Comparison of ENCODE assay signal across 12 mouse cellular contexts in the genomic region with DNA sequence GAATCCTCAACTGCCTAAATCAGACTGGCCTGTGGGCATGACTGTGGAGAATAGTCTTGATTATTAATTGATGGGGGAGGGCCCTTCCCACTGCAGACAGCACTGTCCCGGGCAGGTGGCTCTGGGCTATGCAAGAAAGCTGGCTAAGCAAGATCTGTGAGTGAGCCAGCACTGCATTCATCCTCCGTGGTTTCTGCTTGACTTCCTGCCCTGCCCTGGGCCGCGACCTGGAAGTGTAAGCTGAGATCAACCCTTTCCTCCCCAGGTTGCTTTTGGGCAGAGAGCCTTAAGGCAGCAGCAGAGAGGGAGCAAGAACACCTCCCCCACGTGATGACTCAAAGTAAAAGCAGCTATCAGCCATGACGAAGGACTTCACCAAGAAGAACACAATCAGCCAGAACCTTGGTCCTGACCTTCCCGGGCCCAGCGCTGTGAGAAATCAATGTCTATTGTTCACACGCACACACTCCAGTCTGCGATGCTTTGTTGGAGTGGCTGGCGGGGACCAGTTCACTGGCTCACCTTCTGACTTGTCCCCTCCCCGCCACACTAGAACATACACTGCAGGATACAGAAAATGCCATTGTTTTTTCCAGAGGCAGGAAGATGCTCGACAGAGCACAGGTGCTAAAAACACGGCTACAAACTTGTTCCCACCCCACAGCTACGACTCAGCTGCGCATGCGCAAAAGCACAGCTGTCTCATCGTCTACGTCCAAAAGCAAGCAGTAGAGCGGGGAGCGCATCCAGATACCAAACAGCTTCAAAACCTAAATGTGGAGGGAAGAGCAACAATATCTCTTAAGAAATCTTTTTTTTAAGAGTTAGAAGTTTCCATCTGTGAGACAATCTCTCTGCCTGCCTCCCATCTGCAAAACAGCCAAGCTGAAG.
A peak's percentile ranks its signal among the peaks of the same experiment; 100 is the strongest.
DNase-seq lines count a peak whose midpoint lies in the region; ATAC-seq and TF ChIP-seq lines count a peak whose summit lies in the region.
"Had no signal": no experiment of that assay in that cellular context is flagged by ENCODE, and none has a peak within 500 bp of the region (broad histone marks: within the 10 kb centered on the region; RNA-seq: fewer than 3 reads in every experiment).

No protein-coding gene starts in this region.

- no peaks in the 10 kb centered on the region for H3K27me3 ChIP-seq in hindbrain, embryonic 13.5 days
- H3K27me3 ChIP-seq in neural tube, embryonic 14.5 days (ENCODE audit: control insufficient read depth, insufficient read depth, low read length): no peaks in the 10 kb centered on the region
- H3K27me3 ChIP-seq in intestine, postnatal 0 days (replicated peaks; ENCODE audit: control insufficient read depth, insufficient read depth, low read length): no peaks in the 10 kb centered on the region

- no peaks in the 10 kb centered on the region for H3K36me3 ChIP-seq in hindbrain, embryonic 13.5 days
- H3K36me3 ChIP-seq in neural tube, embryonic 14.5 days (ENCODE audit: control insufficient read depth, insufficient read depth, low read length): no peaks in the 10 kb centered on the region
- H3K36me3 ChIP-seq in intestine, postnatal 0 days (ENCODE audit: control insufficient read depth, insufficient read depth): no peaks in the 10 kb centered on the region

- 26% methylated on average over 21 of the region's 21 CpGs for WGBS in hindbrain, embryonic 13.5 days
- WGBS in neural tube, embryonic 14.5 days: 30% methylated on average over 21 of the region's 21 CpGs
- 45% methylated on average over 21 of the region's 21 CpGs for WGBS in intestine, postnatal 0 days

- peak; percentile 18 for DNase-seq in left cerebral cortex, postnatal 4 days
- DNase-seq in left cerebral cortex, postnatal 36 days (ENCODE audit: low spot score in 2 of 2): no peak
- DNase-seq in embryo, embryonic 10 days (ENCODE audit: low spot score): peak; percentile 66
- DNase-seq in adipocyte (ENCODE audit: low spot score): no peak
- DNase-seq in spleen, adult 18-20 months: no peak
- DNase-seq: cerebellum, postnatal 36 days; lung, postnatal 10 days; thymus, postnatal 4 days had no signal

- TF ChIP-seq CTCF in intestine, postnatal 0 days (IDR thresholded peaks at IDR 0.05; ENCODE audit: low read depth): no peak

- no peak overlapping the region for H3K4me3 ChIP-seq in hindbrain, embryonic 13.5 days
- H3K4me3 ChIP-seq in neural tube, embryonic 14.5 days (ENCODE audit: low read depth, low read length): no peak overlapping the region
- H3K4me3 ChIP-seq in intestine, postnatal 0 days (ENCODE audit: low read depth, low read length): no peak overlapping the region

- peak overlapping the region; percentile 52 for H3K27ac ChIP-seq in hindbrain, embryonic 13.5 days
- H3K27ac ChIP-seq in neural tube, embryonic 14.5 days (ENCODE audit: low read depth, low read length): no peak overlapping the region
- no peak overlapping the region for H3K27ac ChIP-seq in intestine, postnatal 0 days (ENCODE audit: low read depth, low read length)

- peak overlapping the region; percentile 27 for H3K4me2 ChIP-seq in hindbrain, embryonic 13.5 days
- no peak overlapping the region for H3K4me2 ChIP-seq in neural tube, embryonic 14.5 days (ENCODE audit: low read depth, low read length)
- no peak overlapping the region for H3K4me2 ChIP-seq in intestine, postnatal 0 days (replicated peaks; ENCODE audit: low read depth)
- H3K4me2 ChIP-seq: heart, embryonic 11.5 days had no signal

- peak; percentile 69 for ATAC-seq in hindbrain, embryonic 13.5 days (ENCODE audit: low FRiP score)
- ATAC-seq in neural tube, embryonic 14.5 days (ENCODE audit: low read depth): peak; percentile 44
- no peak for ATAC-seq in intestine, postnatal 0 days

- 0 out of 2 replicates have a peak overlapping the region, but pooled peaks have one; percentile 39 for H3K9ac ChIP-seq in hindbrain, embryonic 13.5 days
- 0 out of 2 replicates have a peak overlapping the region, but pooled peaks have one; percentile 11 for H3K9ac ChIP-seq in neural tube, embryonic 14.5 days (replicated peaks; ENCODE audit: low read depth, low read length)
- H3K9ac ChIP-seq in intestine, postnatal 0 days (ENCODE audit: low read depth, low read length): no peak overlapping the region

- intact Hi-C loops in left cerebral cortex, postnatal 4 days (cut with DNase I): no loop called here
- intact Hi-C loops in left cerebral cortex, postnatal 36 days (cut with DNase I): loop anchor here (5.0 kb wide), 1 partner anchor 234 kb away; no protein-coding TSS in a partner anchor

- H3K4me1 ChIP-seq in hindbrain, embryonic 13.5 days (replicated peaks): peaks cover 32% of the 10 kb centered on the region
- H3K4me1 ChIP-seq in neural tube, embryonic 14.5 days (ENCODE audit: control insufficient read depth, insufficient read depth, low read length): peaks cover 19% of the 10 kb centered on the region
- no peaks in the 10 kb centered on the region for H3K4me1 ChIP-seq in intestine, postnatal 0 days (replicated peaks; ENCODE audit: control insufficient read depth, insufficient read depth, low read length)

- H3K9me3 ChIP-seq in hindbrain, embryonic 13.5 days: peaks cover 6% of the 10 kb centered on the region; the same call in 1 of the 2 replicates
- no peaks in the 10 kb centered on the region for H3K9me3 ChIP-seq in neural tube, embryonic 14.5 days (ENCODE audit: control insufficient read depth, low read length)
- no peaks in the 10 kb centered on the region for H3K9me3 ChIP-seq in intestine, postnatal 0 days (ENCODE audit: control insufficient read depth)

Comparison
In these comparisons a context has a peak if more than half of its experiments do, and no peak if none do; other contexts are left out.
1. DNase-seq: peak in left cerebral cortex, postnatal 4 days (single experiment) and embryo, embryonic 10 days (single experiment); none in left cerebral cortex, postnatal 36 days (0 of 2), adipocyte (single experiment) and spleen, adult 18-20 months (0 of 2).